Mouse (Mus musculus) E14TG2a.4 (cell line): ENCODE measurements around the gene Proser3.

Experiments
- CTCF ChIP-seq: conservative IDR thresholded peaks from 2 replicates; pipeline ENCODE4 v1.5.1; 2014; ENCODE audit warnings: low read length
- NANOG ChIP-seq: IDR thresholded peaks from 2 replicates; pipeline ENCODE4 v1.6.1; 2014; ENCODE audit warnings: borderline replicate concordance, low read length, mixed read lengths
- POU5F1 ChIP-seq: IDR thresholded peaks from 2 replicates; pipeline ENCODE4 v1.6.1; 2014; ENCODE audit warnings: low read length, borderline replicate concordance

DNA sequence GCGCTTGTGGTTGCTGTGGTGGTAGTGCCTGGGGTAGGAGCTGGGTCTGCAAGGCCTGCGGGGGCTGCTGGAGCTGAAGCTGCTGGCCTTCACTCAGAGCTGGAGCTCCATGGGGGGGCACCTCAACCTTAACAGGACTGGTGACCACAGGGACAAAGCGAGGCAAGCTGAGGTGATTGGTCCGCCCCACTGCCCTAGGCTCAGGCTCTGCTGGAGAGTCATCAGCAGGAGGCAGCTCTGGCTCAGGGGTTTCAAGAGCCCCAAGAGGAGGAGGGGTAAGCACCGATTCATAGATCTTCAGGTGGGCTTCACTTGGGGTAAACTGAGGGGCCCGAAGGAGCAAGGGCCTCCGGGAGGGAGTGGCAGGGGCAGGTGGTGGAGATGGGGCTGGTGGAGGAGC lies 33.1 kb upstream of the Proser3 start:
- TF ChIP-seq CTCF (no peak), NANOG (no peak), POU5F1 (no peak)
